Mouse (Mus musculus): ENCODE measurements around the gene Adcy7.

Gene Adcy7

GRCm38 (mm10) chr8:88334975-88335374 lies 62.8 kb downstream of the Adcy7 start:
- no peak for DNase-seq (ENCODE audit: low spot score)

GRCm38 (mm10) chr8:88339221-88339620 lies 67.0 kb downstream of the Adcy7 start:
- DNase-seq (ENCODE audit: low spot score): no peak

GRCm38 (mm10) chr8:88339887-88340695 lies 67.9 kb downstream of the Adcy7 start:
- no peak for DNase-seq (ENCODE audit: low spot score)

GRCm38 (mm10) chr8:88342026-88342425 lies 69.8 kb downstream of the Adcy7 start:
- no peak for DNase-seq (ENCODE audit: low spot score)

- DNase-seq (ENCODE audit: low spot score): no peak
Measured at GRCm38 (mm10) chr8:88349046-88349445, 76.8 kb downstream of the Adcy7 start.

- DNase-seq (ENCODE audit: low spot score): no peak
Measured at GRCm38 (mm10) chr8:88357226-88357933, 85.2 kb downstream of the Adcy7 start.

GRCm38 (mm10) chr8:88357946-88358345 lies 85.7 kb downstream of the Adcy7 start:
- no peak for DNase-seq (ENCODE audit: low spot score)

- DNase-seq (ENCODE audit: low spot score): no peak
Measured at GRCm38 (mm10) chr8:88359959-88360358, 87.8 kb downstream of the Adcy7 start.

GRCm38 (mm10) chr8:88361044-88361707 lies 89.0 kb downstream of the Adcy7 start:
- DNase-seq (ENCODE audit: low spot score): peak; percentile 14

GRCm38 (mm10) chr8:88361708-88362428 lies 89.7 kb downstream of the Adcy7 start, which contains the start of gene Brd7:
Brd7 (minus strand) TSS chr8:88362194.
- DNase-seq (ENCODE audit: low spot score): peak; percentile 65

- peak; percentile 53 for DNase-seq (ENCODE audit: low spot score)
Measured at GRCm38 (mm10) chr8:88362446-88363150, 90.4 kb downstream of the Adcy7 start.

- no peak for DNase-seq (ENCODE audit: low spot score)
Measured at GRCm38 (mm10) chr8:88369221-88369620, 97.0 kb downstream of the Adcy7 start.

- DNase-seq (ENCODE audit: low spot score): no peak
Measured at GRCm38 (mm10) chr8:88369805-88370204, 97.6 kb downstream of the Adcy7 start.

- no peak for DNase-seq (ENCODE audit: low spot score)
Measured at GRCm38 (mm10) chr8:88371522-88371921, 99.3 kb downstream of the Adcy7 start.

- no peak for DNase-seq (ENCODE audit: low spot score)
Measured at GRCm38 (mm10) chr8:88376836-88377582, 104.8 kb downstream of the Adcy7 start.

All from spleen, adult 12 weeks (tissue).